Comparison of ENCODE assay signal across 17 mouse cellular contexts in genomic region chr6:99063982-99064484, GRCm38 (mm10).
DNase-seq lines count a peak whose midpoint lies in the region; ATAC-seq and TF ChIP-seq lines count a peak whose summit lies in the region.
"Had no signal": no experiment of that assay in that cellular context is flagged by ENCODE, and none has a peak within 500 bp of the region (broad histone marks: within the 10 kb centered on the region; RNA-seq: fewer than 3 reads in every experiment).

No protein-coding gene starts in this region.

- WGBS in heart, postnatal 0 days: 84% methylated on average over 10 of the region's 10 CpGs
- 42% methylated on average over 10 of the region's 10 CpGs for WGBS in embryonic facial prominence, embryonic 12.5 days

- dilution Hi-C loops in CH12.LX (cut with MboI; ENCODE audit: extremely low pct_ligation_motif_present, extremely low pct_unique_long_range_greater_than_20kb, low sequenced_read_pairs): no loop called here

- TF ChIP-seq CTCF in heart, postnatal 0 days (IDR thresholded peaks at IDR 0.05; ENCODE audit: low read depth): no peak
- no peak for TF ChIP-seq CTCF in CH12.LX (conservative IDR thresholded peaks at IDR 0.05 in 1 of 2, IDR thresholded peaks at IDR 0.05 in 1 of 2; ENCODE audit: low read depth in 2 of 2, low read length in 2 of 2)

- no peak overlapping the region for H3K9ac ChIP-seq in heart, postnatal 0 days (replicated peaks; ENCODE audit: low read depth, low read length)
- H3K9ac ChIP-seq in CH12.LX (ENCODE audit: insufficient read depth, low read depth): peak overlapping the region; percentile 1; the same call in 1 of the 2 replicates
- H3K9ac ChIP-seq in embryonic facial prominence, embryonic 12.5 days: no peak overlapping the region
- H3K9ac ChIP-seq: neural tube, embryonic 13.5 days had no signal

- H3K27ac ChIP-seq in heart, postnatal 0 days (ENCODE audit: low read depth): 0 out of 2 replicates have a peak overlapping the region, but pooled peaks have one; percentile 36
- peak overlapping the region; percentile 86 for H3K27ac ChIP-seq in CH12.LX (ENCODE audit: insufficient read depth, low read depth)
- H3K27ac ChIP-seq in embryonic facial prominence, embryonic 12.5 days: 0 out of 2 replicates have a peak overlapping the region, but pooled peaks have one; percentile 57
- H3K27ac ChIP-seq: forebrain, embryonic 10.5 days; neural tube, embryonic 13.5 days had no signal

- H3K4me1 ChIP-seq in heart, postnatal 0 days (ENCODE audit: control insufficient read depth, insufficient read depth): peaks cover 23% of the 10 kb centered on the region
- peaks cover 31 to 78% of the 10 kb centered on the region in 2 experiments for H3K4me1 ChIP-seq in CH12.LX (ENCODE audit: control insufficient read depth in 1 of 2, insufficient read depth in 2 of 2)
- H3K4me1 ChIP-seq in embryonic facial prominence, embryonic 12.5 days: peaks cover 48% of the 10 kb centered on the region

- DNase-seq in heart, postnatal 0 days (ENCODE audit: low spot score): no peak
- DNase-seq in heart, postnatal 4 days: no peak
- no peak for DNase-seq in CH12.LX (ENCODE audit: extremely low read depth)
- DNase-seq in T-cell, adult 2 months (ENCODE audit: low spot score): no peak
- DNase-seq in embryo, embryonic 9.5 days (ENCODE audit: extremely low spot score): no peak
- DNase-seq: cerebellum, postnatal 10 days; gastrocnemius, postnatal 25 days; kidney, adult 2 months; kidney, postnatal 14 days; layer of hippocampus, adult 9-11 months; lung, adult 18-20 months; thymus, postnatal 4 days had no signal

- no peak for TF ChIP-seq EP300 in heart, postnatal 0 days (IDR thresholded peaks at IDR 0.05; ENCODE audit: low read depth)
- TF ChIP-seq EP300 in CH12.LX (IDR thresholded peaks at IDR 0.05; ENCODE audit: low read length): peak; percentile 68; the same call in 1 of the 2 replicates

- H3K36me3 ChIP-seq in heart, postnatal 0 days (replicated peaks; ENCODE audit: control insufficient read depth, insufficient read depth, low read length): no peaks in the 10 kb centered on the region
- H3K36me3 ChIP-seq in CH12.LX (replicated peaks in 1 of 2; ENCODE audit: control insufficient read depth in 1 of 2, insufficient read depth in 1 of 2, low read length in 1 of 2): peaks cover 31 to 84% of the 10 kb centered on the region in 2 experiments
- no peaks in the 10 kb centered on the region for H3K36me3 ChIP-seq in embryonic facial prominence, embryonic 12.5 days
- H3K36me3 ChIP-seq: forebrain, embryonic 10.5 days; neural tube, embryonic 13.5 days had no signal

- peaks cover 61% of the 10 kb centered on the region for H3K79me2 ChIP-seq in CH12.LX (replicated peaks; ENCODE audit: control insufficient read depth, extremely low read depth, insufficient read depth, poor library complexity, severe bottlenecking)

- H3K27me3 ChIP-seq in heart, postnatal 0 days (ENCODE audit: control insufficient read depth, insufficient read depth, low read length): no peaks in the 10 kb centered on the region
- no peaks in the 10 kb centered on the region for H3K27me3 ChIP-seq in CH12.LX (replicated peaks)
- H3K27me3 ChIP-seq in embryonic facial prominence, embryonic 12.5 days: no peaks in the 10 kb centered on the region
- H3K27me3 ChIP-seq: neural tube, embryonic 13.5 days had no signal

- ATAC-seq in heart, postnatal 0 days (ENCODE audit: insufficient read depth, low read depth): no peak
- no peak for ATAC-seq in embryonic facial prominence, embryonic 12.5 days (ENCODE audit: insufficient number of reproducible peaks, insufficient read depth, low FRiP score, low TSS enrichment)
- ATAC-seq in megakaryocyte progenitor cell, adult 5-6 weeks (replicated peaks; ENCODE audit: poor library complexity): peak; percentile 42

- in situ Hi-C loops in CH12.LX (cut with MboI; ENCODE audit: low pct_ligation_motif_present, low pct_unique_long_range_greater_than_20kb, low sequenced_read_pairs): no loop called here

- H3K4me2 ChIP-seq in heart, postnatal 0 days (ENCODE audit: low read depth, low read length): no peak overlapping the region
- H3K4me2 ChIP-seq in CH12.LX (ENCODE audit: insufficient read depth, low read depth, poor library complexity, severe bottlenecking): peak overlapping the region; percentile 32; the same call in 1 of the 2 replicates
- no peak overlapping the region for H3K4me2 ChIP-seq in embryonic facial prominence, embryonic 12.5 days (replicated peaks)
- H3K4me2 ChIP-seq: heart, embryonic 11.5 days; neural tube, embryonic 13.5 days had no signal

- TF ChIP-seq RAD21 in CH12.LX (IDR thresholded peaks at IDR 0.05; ENCODE audit: low read depth, low read length): no peak

- H3K4me3 ChIP-seq in heart, postnatal 0 days (ENCODE audit: low read depth, low read length): no peak overlapping the region
- H3K4me3 ChIP-seq in CH12.LX (replicated peaks in 1 of 3; ENCODE audit: low read depth in 2 of 3, low read length in 2 of 3, poor library complexity in 1 of 3): no peak overlapping the region
- H3K4me3 ChIP-seq in embryonic facial prominence, embryonic 12.5 days: no peak overlapping the region
- H3K4me3 ChIP-seq: forebrain, embryonic 10.5 days; neural tube, embryonic 13.5 days had no signal

- no peaks in the 10 kb centered on the region for H3K9me3 ChIP-seq in heart, postnatal 0 days (replicated peaks; ENCODE audit: control insufficient read depth, low read length)
- no peaks in the 10 kb centered on the region for H3K9me3 ChIP-seq in CH12.LX (replicated peaks; ENCODE audit: low read length)
- no peaks in the 10 kb centered on the region for H3K9me3 ChIP-seq in embryonic facial prominence, embryonic 12.5 days
- H3K9me3 ChIP-seq: forebrain, embryonic 10.5 days; neural tube, embryonic 13.5 days had no signal

- TF ChIP-seq POLR2A in CH12.LX (IDR thresholded peaks at IDR 0.05; ENCODE audit: low read depth, low read length): no peak

TF ChIP-seq in CH12.LX, 34 proteins besides CTCF, POLR2A, EP300 and RAD21:
- TF ChIP-seq MAX (IDR thresholded peaks at IDR 0.05; ENCODE audit: low read length): peak; percentile 27; the same call in 1 of the 2 replicates
- peak; percentile 69; the same call in 1 of the 2 replicates for TF ChIP-seq CHD1 (IDR thresholded peaks at IDR 0.05; ENCODE audit: low read depth, low read length)
- 0 out of 2 replicates have a peak, but pooled peaks have one; percentile 11 for TF ChIP-seq ZMIZ1 (IDR thresholded peaks at IDR 0.05; ENCODE audit: low read depth, low read length)
- no peak for TF ChIP-seq HCFC1 (IDR thresholded peaks at IDR 0.05; ENCODE audit: low read depth, low read length)
- 0 out of 2 replicates have a peak, but pooled peaks have one; percentile 30 for TF ChIP-seq RCOR1 (conservative IDR thresholded peaks at IDR 0.05; ENCODE audit: low read depth, low read length)
- TF ChIP-seq TCF12 (IDR thresholded peaks at IDR 0.05; ENCODE audit: low read depth, low read length): peak; percentile 43; the same call in 1 of the 2 replicates
- no peak for TF ChIP-seq ELF1 (IDR thresholded peaks at IDR 0.05; ENCODE audit: low read depth, low read length)
- peak; percentile 40; the same call in 1 of the 2 replicates for TF ChIP-seq CHD2 (IDR thresholded peaks at IDR 0.05; ENCODE audit: low read length)
- TF ChIP-seq USF2 (conservative IDR thresholded peaks at IDR 0.05; ENCODE audit: low read depth, low read length): no peak
- TF ChIP-seq IRF4 (IDR thresholded peaks at IDR 0.05; ENCODE audit: low read depth, low read length): peak; percentile 77
- peak; percentile 92 for TF ChIP-seq MXI1 (IDR thresholded peaks at IDR 0.05; ENCODE audit: low read depth, low read length)
- TF ChIP-seq MAFK (IDR thresholded peaks at IDR 0.05; ENCODE audit: insufficient replicate concordance, low read length): no peak
- no peak for TF ChIP-seq ZNF384 (IDR thresholded peaks at IDR 0.05; ENCODE audit: low read depth, low read length)
- no peak for TF ChIP-seq KAT2A (IDR thresholded peaks at IDR 0.05; ENCODE audit: insufficient replicate concordance, low read length)
- peak; percentile 55; the same call in 1 of the 2 replicates for TF ChIP-seq MEF2A (IDR thresholded peaks at IDR 0.05; ENCODE audit: borderline replicate concordance, low read depth, low read length)
- peak; percentile 76; the same call in 1 of the 2 replicates for TF ChIP-seq SIN3A (IDR thresholded peaks at IDR 0.05; ENCODE audit: low read length)
- no peak for TF ChIP-seq E2F4 (IDR thresholded peaks at IDR 0.05; ENCODE audit: insufficient replicate concordance, low read depth, low read length)
- TF ChIP-seq NRF1 (IDR thresholded peaks at IDR 0.05; ENCODE audit: low read depth, low read length): no peak
- peak; percentile 31; the same call in 1 of the 2 replicates for TF ChIP-seq MYC (IDR thresholded peaks at IDR 0.05; ENCODE audit: low read depth, low read length)
- TF ChIP-seq JUN (IDR thresholded peaks at IDR 0.05; ENCODE audit: insufficient read depth, low read depth, low read length): peak; percentile 56; the same call in 1 of the 2 replicates
- TF ChIP-seq UBTF (IDR thresholded peaks at IDR 0.05; ENCODE audit: low read depth, low read length): no peak
- TF ChIP-seq ETS1 (conservative IDR thresholded peaks at IDR 0.05; ENCODE audit: low read depth, low read length): peak; percentile 75
- TF ChIP-seq TBP (conservative IDR thresholded peaks at IDR 0.05; ENCODE audit: low read depth, low read length): 0 out of 2 replicates have a peak, but pooled peaks have one; percentile 27
- peak; percentile 43; the same call in 1 of the 2 replicates for TF ChIP-seq BHLHE40 (IDR thresholded peaks at IDR 0.05; ENCODE audit: low read depth, low read length)
- peak; percentile 62 for TF ChIP-seq JUND (conservative IDR thresholded peaks at IDR 0.05; ENCODE audit: low read depth, low read length)
- 0 out of 2 replicates have a peak, but pooled peaks have one; percentile 10 for TF ChIP-seq MAZ (IDR thresholded peaks at IDR 0.05; ENCODE audit: low read depth, low read length)
TF ChIP-seq in CH12.LX: peak in this region for 17.

Comparison
In these comparisons a context has a peak if more than half of its experiments do, and no peak if none do; other contexts are left out.
1. H3K27ac ChIP-seq: peak in every context shown above with its lines; median percentile 86 in CH12.LX; 57 in embryonic facial prominence, embryonic 12.5 days; 36 in heart, postnatal 0 days.